Mouse (Mus musculus) intestine, postnatal 0 days (tissue): Measurements from ENCODE around the gene Bola2. TPM values are rescaled to one million over a fixed set of nuclear protein-coding genes. Genes with fewer than 3 reads are reported as not detected.
A peak's percentile ranks its signal among the peaks of the same experiment; 100 is the strongest.

Source experiments
- ATAC-seq: fragments of 200-750 bp; cut with Nextera tagmentation; 2 replicates; pipeline ENCODE4 v1.8.0; 2017; ENCODE audit warnings: mild to moderate bottlenecking, moderate TSS enrichment, moderate library complexity
- H3K27ac ChIP-seq: fragments of 300-500 bp; sonication (generic); 2 replicates; pipeline ENCODE4 v1.5.1; 2014; ENCODE audit warnings: mild to moderate bottlenecking, low read depth, low read length, moderate library complexity
- H3K27me3 ChIP-seq: fragments of 300-500 bp; sonication (generic); replicated peaks from 2 replicates; pipeline ENCODE4 v1.6.1; 2014; ENCODE audit warnings: low read length, mixed read lengths; ENCODE audit not compliant: control insufficient read depth, insufficient read depth
- H3K36me3 ChIP-seq: fragments of 300-500 bp; sonication (generic); 2 replicates; pipeline ENCODE4 v1.6.1; 2014; ENCODE audit warnings: mild to moderate bottlenecking, moderate library complexity; ENCODE audit not compliant: control insufficient read depth, insufficient read depth
- H3K4me1 ChIP-seq: fragments of 300-500 bp; sonication (generic); replicated peaks from 2 replicates; pipeline ENCODE4 v1.6.1; 2014; ENCODE audit warnings: antibody characterized with exemption, low read length, mixed read lengths; ENCODE audit not compliant: control insufficient read depth, insufficient read depth
- H3K4me2 ChIP-seq: fragments of 300-500 bp; sonication (generic); replicated peaks from 2 replicates; pipeline ENCODE4 v1.6.1; 2014; ENCODE audit warnings: low read depth, mild to moderate bottlenecking, moderate library complexity
- H3K4me3 ChIP-seq: fragments of 300-500 bp; sonication (generic); 2 replicates; pipeline ENCODE4 v1.5.1; 2014; ENCODE audit warnings: low read depth, low read length
- H3K9ac ChIP-seq: fragments of 300-500 bp; sonication (generic); 2 replicates; pipeline ENCODE4 v1.6.1; 2014; ENCODE audit warnings: mild to moderate bottlenecking, low read depth, low read length
- H3K9me3 ChIP-seq: fragments of 300-500 bp; sonication (generic); 2 replicates; pipeline ENCODE4 v1.6.1; 2016; ENCODE audit warnings: mixed run types; ENCODE audit not compliant: control insufficient read depth
- CTCF ChIP-seq: sonication (generic); IDR thresholded peaks from 2 replicates; pipeline ENCODE4 v1.5.1; 2016; ENCODE audit warnings: low read depth, mild to moderate bottlenecking, control low read depth, antibody characterized with exemption, moderate library complexity
- WGBS: fragments of 180-500 bp; shearing (Covaris S2); extraction: QIAGEN DNeasy Blood & Tissue Kit; methylation state at CpG from one replicate; pipeline ENCODE4 v1.1.7; 2014; 5-methylcytosine and 5-hydroxymethylcytosine counted together
- polyA plus RNA-seq: library from polyadenylated mRNA; unstranded; fragments of >200 nt; fragmentation: Nextera tagmentation; extraction: Ambion mirVana; gene quantifications from 2 replicates; pipeline ENCODE4 v1.2.1, GENCODE M21; 2015

The Bola2 gene
- polyA plus RNA-seq, 1 experiment from 2014 or later, result 80.4 TPM

- Histone ChIP-seq H3K36me3 (peaks cover 8% of the 10 kb centered on the region; the same call in 1 of the 2 replicates), H3K9ac (no peak overlapping the region), H3K27ac (no peak overlapping the region), H3K4me1 (peaks cover 2% of the 10 kb centered on the region; the same call in 1 of the 2 replicates), H3K4me2 (peak overlapping the region; percentile 44; the same call in 1 of the 2 replicates), H3K4me3 (no peak overlapping the region), H3K9me3 (no peaks in the 10 kb centered on the region), H3K27me3 (peaks cover 13% of the 10 kb centered on the region; the same call in 1 of the 2 replicates)
- 65% methylated on average over 24 of the region's 24 CpGs for WGBS
- TF ChIP-seq CTCF, result no peak
- no peak for ATAC-seq
Measured at GRCm38 (mm10) chr7:126701559-126702357, 6.6 kb downstream of the Bola2 start.

- Histone ChIP-seq H3K4me2 (no peak overlapping the region), H3K27ac (no peak overlapping the region), H3K4me1 (no peaks in the 10 kb centered on the region), H3K9ac (no peak overlapping the region), H3K4me3 (no peak overlapping the region), H3K9me3 (no peaks in the 10 kb centered on the region), H3K36me3 (peaks cover 8% of the 10 kb centered on the region; the same call in 1 of the 2 replicates), H3K27me3 (peaks cover 13% of the 10 kb centered on the region; the same call in 1 of the 2 replicates)
- no peak for ATAC-seq
- no peak for TF ChIP-seq CTCF
- 77% methylated on average over 6 of the region's 6 CpGs for WGBS
Measured at GRCm38 (mm10) chr7:126702358-126702757, 7.2 kb downstream of the Bola2 start.

- Histone ChIP-seq H3K4me3 (0 out of 2 replicates have a peak overlapping the region, but pooled peaks have one; percentile 33), H3K9ac (no peak overlapping the region), H3K4me2 (0 out of 2 replicates have a peak overlapping the region, but pooled peaks have one; percentile 17), H3K4me1 (no peaks in the 10 kb centered on the region), H3K27me3 (peaks cover 13% of the 10 kb centered on the region; the same call in 1 of the 2 replicates), H3K27ac (no peak overlapping the region), H3K36me3 (peaks cover 8% of the 10 kb centered on the region; the same call in 1 of the 2 replicates), H3K9me3 (no peaks in the 10 kb centered on the region)
- ATAC-seq, result no peak
- 70% methylated on average over 12 of the region's 12 CpGs for WGBS
- TF ChIP-seq CTCF, result no peak
Measured at GRCm38 (mm10) chr7:126702861-126703756, 7.9 kb downstream of the Bola2 start.

GRCm38 (mm10) chr7:126703757-126704077 lies 8.5 kb downstream of the Bola2 start:
- no peaks in the 10 kb centered on the region for H3K9me3 ChIP-seq
- 30% methylated on average over 7 of the region's 7 CpGs for WGBS
- no peak for TF ChIP-seq CTCF
- peaks cover 8% of the 10 kb centered on the region; the same call in 1 of the 2 replicates for H3K36me3 ChIP-seq
- peaks cover 13% of the 10 kb centered on the region; the same call in 1 of the 2 replicates for H3K27me3 ChIP-seq
- H3K9ac ChIP-seq, result no peak overlapping the region
- no peaks in the 10 kb centered on the region for H3K4me1 ChIP-seq
- H3K4me3 ChIP-seq, result peak overlapping the region; percentile 33; the same call in 1 of the 2 replicates
- H3K27ac ChIP-seq, result no peak overlapping the region
- no peak for ATAC-seq
- 0 out of 2 replicates have a peak overlapping the region, but pooled peaks have one; percentile 17 for H3K4me2 ChIP-seq

- Histone ChIP-seq H3K27me3 (peaks cover 13% of the 10 kb centered on the region; the same call in 1 of the 2 replicates), H3K4me1 (no peaks in the 10 kb centered on the region), H3K4me3 (peak overlapping the region; percentile 33), H3K4me2 (peak overlapping the region; percentile 63), H3K9me3 (no peaks in the 10 kb centered on the region), H3K9ac (no peak overlapping the region), H3K27ac (no peak overlapping the region), H3K36me3 (peaks cover 8% of the 10 kb centered on the region; the same call in 1 of the 2 replicates)
- peak; percentile 42 for ATAC-seq
- TF ChIP-seq CTCF, result no peak
- 3% methylated on average over 38 of the region's 39 CpGs for WGBS
Measured at GRCm38 (mm10) chr7:126704121-126704980, 9.2 kb downstream of the Bola2 start.
